28 mouse cellular contexts compared by ENCODE assay signal in the genomic region with DNA sequence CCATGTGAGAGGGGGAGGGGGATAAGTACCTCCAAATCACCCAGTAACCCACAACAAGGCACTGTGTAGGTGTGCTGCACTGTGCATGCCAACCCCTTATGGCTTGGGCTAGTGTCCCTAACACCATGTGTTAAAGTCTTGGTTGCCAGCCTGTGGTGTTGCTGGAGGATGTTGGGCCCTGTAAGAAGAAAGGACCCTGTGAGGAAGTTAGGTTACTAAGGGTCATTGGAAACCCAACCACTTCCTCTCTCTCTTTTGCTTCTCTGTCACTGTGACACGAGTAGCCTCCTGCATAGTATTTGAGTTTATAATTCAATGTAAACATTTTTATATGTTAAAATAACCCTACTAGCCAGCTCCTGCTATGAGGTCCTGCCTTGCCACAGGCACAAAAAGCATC. TPM values are rescaled to one million over a fixed set of nuclear protein-coding genes. Genes with fewer than 3 reads are reported as not detected.
DNase-seq lines count a peak whose midpoint lies in the region; ATAC-seq lines count a peak whose summit lies in the region.
"Had no signal": no experiment of that assay in that cellular context is flagged by ENCODE, and none has a peak within 500 bp of the region (broad histone marks: within the 10 kb centered on the region; RNA-seq: fewer than 3 reads in every experiment).

No protein-coding gene starts in this region.

- DNase-seq in A20 (ENCODE audit: low read depth, low spot score) = peak; percentile 52
- peak; percentile 27 for DNase-seq in CD4-positive helper T cell, adult 2 months (ENCODE audit: low read depth, low spot score)
- DNase-seq in urinary bladder, adult 2 months (ENCODE audit: low spot score) = no peak
- no peak for DNase-seq in thymus, postnatal 0 days (ENCODE audit: low spot score)
- no peak for DNase-seq in embryo, embryonic 11 days
- DNase-seq: adrenal gland, adult 8-10 months; cerebellum, adult 18-20 months; cerebellum, postnatal 25 days; gastrocnemius, postnatal 10 days; heart, adult 2 months; heart, postnatal 36 days; kidney, adult 9 months; kidney, postnatal 25 days; layer of hippocampus, postnatal 36 days; lung, adult 18-20 months; lung, postnatal 14 days; thymus, adult 2 months had no signal

- no peak overlapping the region for H3K4me2 ChIP-seq in intestine, embryonic 16.5 days (ENCODE audit: low read depth, low read length)
- H3K4me2 ChIP-seq: forebrain, embryonic 15.5 days; hindbrain, embryonic 14.5 days; limb, embryonic 13.5 days; liver, embryonic 12.5 days had no signal

- ATAC-seq in hematopoietic stem cell, adult 5-6 weeks (replicated peaks in 1 of 2; ENCODE audit: insufficient read depth in 1 of 2, low FRiP score in 2 of 2, low TSS enrichment in 1 of 2, low read depth in 1 of 2, poor library complexity in 2 of 2, severe bottlenecking in 2 of 2) = peak; percentile 23 to 24; a peak in 2 of 4 replicates
- ATAC-seq in monocyte, adult 5-6 weeks (replicated peaks; ENCODE audit: insufficient number of reproducible peaks, low FRiP score, low TSS enrichment, poor library complexity, severe bottlenecking) = peak; percentile 70
- ATAC-seq in intestine, embryonic 16.5 days = no peak
- ATAC-seq: forebrain, embryonic 15.5 days; liver, embryonic 12.5 days; midbrain, embryonic 16.5 days; Patski had no signal

- no peaks in the 10 kb centered on the region for H3K36me3 ChIP-seq in intestine, embryonic 16.5 days (ENCODE audit: control insufficient read depth, insufficient read depth, low read length)
- H3K36me3 ChIP-seq: forebrain, embryonic 15.5 days; limb, embryonic 13.5 days; liver, embryonic 12.5 days; midbrain, embryonic 10.5 days had no signal

- WGBS in intestine, embryonic 16.5 days = 55% methylated on average over 1 of the region's 1 CpGs

- peaks cover 3% of the 10 kb centered on the region; the same call in 1 of the 2 replicates for H3K4me1 ChIP-seq in intestine, embryonic 16.5 days (ENCODE audit: control insufficient read depth, insufficient read depth, low read length)

- H3K4me3 ChIP-seq in intestine, embryonic 16.5 days (ENCODE audit: low read length) = no peak overlapping the region
- H3K4me3 ChIP-seq: forebrain, embryonic 15.5 days; heart, adult 2 months; limb, embryonic 13.5 days; liver, embryonic 12.5 days; midbrain, embryonic 10.5 days had no signal

- no peak overlapping the region for H3K9ac ChIP-seq in intestine, embryonic 16.5 days (ENCODE audit: low read depth, low read length)
- H3K9ac ChIP-seq: forebrain, embryonic 15.5 days; hindbrain, embryonic 14.5 days; limb, embryonic 13.5 days; liver, embryonic 12.5 days had no signal

- H3K27ac ChIP-seq in intestine, embryonic 16.5 days (ENCODE audit: low read length) = no peak overlapping the region
- H3K27ac ChIP-seq: forebrain, embryonic 15.5 days; heart, adult 2 months; hindbrain, embryonic 14.5 days; limb, embryonic 13.5 days; liver, embryonic 12.5 days; midbrain, embryonic 10.5 days had no signal

- no peaks in the 10 kb centered on the region for H3K27me3 ChIP-seq in intestine, embryonic 16.5 days (replicated peaks; ENCODE audit: control insufficient read depth, insufficient read depth, low read length)
- H3K27me3 ChIP-seq: CH12.LX; forebrain, embryonic 15.5 days; limb, embryonic 13.5 days; liver, embryonic 12.5 days; Patski had no signal

- H3K9me3 ChIP-seq in intestine, embryonic 16.5 days (ENCODE audit: control insufficient read depth, low read length) = no peaks in the 10 kb centered on the region
- H3K9me3 ChIP-seq: forebrain, embryonic 15.5 days; limb, embryonic 13.5 days had no signal

RNA-seq across cellular contexts. Expression of gene Fam3c, which starts 3.0 kb away (rescaled TPM):
- 57.2 and 79.3 TPM in 2 replicates for total RNA-seq in hematopoietic stem cell, adult 5-6 weeks (2017)
- 36.6 to 53.6 TPM (median 40.8 TPM) in 3 replicates for total RNA-seq in monocyte, adult 5-6 weeks (2017)
- 25.7 and 36.1 TPM in 2 replicates for polyA plus RNA-seq in urinary bladder, adult 2 months (2012; rRNA removed)
- polyA plus RNA-seq in thymus, postnatal 0 days (2015; fragmentation: Nextera tagmentation; extraction: Ambion mirVana) = 47.3 and 51.9 TPM in 2 replicates
- polyA plus RNA-seq in intestine, embryonic 16.5 days (2015; fragmentation: Nextera tagmentation; extraction: Ambion mirVana) = 35.6 and 36.9 TPM in 2 replicates

Comparison
In these comparisons a context has a peak if more than half of its experiments do, and no peak if none do; other contexts are left out.
1. DNase-seq: peak in A20 (single experiment) and CD4-positive helper T cell, adult 2 months (single experiment); none in urinary bladder, adult 2 months (single experiment), thymus, postnatal 0 days (single experiment) and embryo, embryonic 11 days (single experiment).